Mouse (Mus musculus): ENCODE results near the gene Cox6b2.
A peak's percentile ranks its signal among the peaks of the same experiment; 100 is the strongest.

Cox6b2 gene

DNA sequence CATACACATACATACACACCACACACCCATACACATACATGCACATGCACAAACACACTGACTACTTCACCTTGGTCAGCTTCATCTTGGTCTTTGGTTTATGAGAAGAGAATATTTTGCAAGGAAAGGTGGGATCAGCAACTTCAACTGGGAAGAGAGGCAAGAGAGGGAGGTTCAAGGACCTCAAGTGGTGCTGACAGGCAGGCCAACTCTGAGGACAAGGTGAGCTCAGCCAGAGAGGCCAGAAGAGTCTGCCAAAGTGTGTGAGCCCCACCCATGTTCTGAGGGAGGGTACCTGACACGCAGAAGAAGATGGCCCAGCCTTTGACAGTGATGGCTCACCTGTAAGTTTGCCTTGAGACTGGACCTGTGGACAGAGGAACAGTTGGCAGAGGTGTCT lies 6.8 kb upstream of the Cox6b2 start:
- DNase-seq, result no peak

DNA sequence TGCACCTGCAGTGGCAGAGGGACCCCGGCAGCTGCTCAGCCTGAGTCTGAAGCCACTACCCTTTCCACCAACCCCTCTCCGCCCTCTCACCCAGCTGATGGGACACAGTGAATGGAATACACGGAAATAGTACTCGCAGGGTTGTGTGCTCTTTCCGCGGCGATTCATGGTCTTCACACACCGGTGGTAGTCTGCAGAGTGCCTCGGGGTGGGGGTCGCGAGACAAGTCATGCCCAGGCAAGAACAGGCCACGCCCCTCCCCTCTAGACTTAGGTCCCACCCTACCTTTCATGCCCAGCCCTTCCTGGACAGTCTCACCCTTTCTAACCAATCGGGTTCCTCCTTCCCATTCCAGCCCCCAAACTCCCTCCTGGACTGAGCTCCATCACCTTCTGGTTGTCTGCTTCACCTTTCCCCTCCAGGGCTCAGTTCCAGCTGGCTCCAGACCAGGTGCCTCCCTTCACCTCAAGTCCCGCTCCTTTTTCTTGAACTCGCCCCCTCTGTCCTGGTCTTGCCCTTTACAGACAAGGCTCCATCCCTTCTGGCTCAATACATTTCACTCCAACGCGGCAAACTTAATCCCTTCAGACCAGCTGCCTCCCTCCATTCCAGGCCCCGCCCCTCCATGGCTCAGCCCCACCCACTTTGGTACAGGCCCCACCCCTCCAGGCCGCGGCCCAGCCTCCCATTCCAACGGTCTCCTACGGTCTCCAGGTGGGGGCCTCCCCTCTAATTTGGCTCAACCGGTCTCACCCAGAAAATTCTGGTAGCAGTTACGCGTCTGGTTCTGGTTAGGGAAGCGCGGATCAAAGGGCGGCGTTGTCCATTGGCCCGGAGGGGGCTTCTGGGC lies 698 bp downstream of the Cox6b2 start:
- DNase-seq, result no peak

DNA sequence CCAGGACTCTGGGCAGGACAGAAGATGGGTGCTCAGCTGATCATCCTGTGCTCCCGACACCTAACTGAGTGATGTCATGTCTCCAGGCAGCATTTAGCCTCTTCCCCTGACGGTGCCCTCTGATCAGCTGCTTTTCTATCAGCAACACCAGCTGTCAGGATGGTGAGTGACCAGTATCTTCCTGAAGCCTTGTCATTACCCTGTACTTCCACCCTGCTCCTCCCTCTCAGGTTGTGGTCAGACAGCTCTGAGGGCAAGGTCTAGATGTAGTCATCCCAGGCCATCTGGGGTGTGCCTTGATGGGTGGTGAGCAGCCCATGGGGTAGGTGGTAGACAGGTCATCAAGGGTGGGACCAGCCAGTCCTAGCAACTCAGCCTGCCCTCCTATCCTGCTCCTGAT lies 3.7 kb downstream of the Cox6b2 start:
- DNase-seq, result no peak

DNA sequence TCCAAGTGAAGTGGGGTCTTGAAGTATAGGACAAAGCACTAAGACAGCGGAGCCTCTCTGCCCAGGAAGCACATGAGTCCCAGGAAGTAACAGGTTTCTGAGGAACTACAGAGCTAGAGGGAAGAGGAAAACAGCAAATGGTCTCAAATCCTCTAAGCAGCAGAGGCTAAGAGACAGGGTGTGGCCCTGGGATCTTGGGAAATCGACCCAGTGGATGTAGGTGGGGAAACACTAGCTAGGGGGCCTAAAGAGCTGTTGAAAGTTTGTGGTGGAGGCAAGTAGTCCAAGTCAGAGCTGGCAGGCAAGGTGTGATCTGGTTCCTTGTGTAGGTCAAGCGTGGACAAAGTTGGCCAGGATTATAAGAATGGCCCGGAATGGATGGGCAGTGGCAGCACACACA lies 4.6 kb downstream of the Cox6b2 start:
- DNase-seq, result no peak

DNA sequence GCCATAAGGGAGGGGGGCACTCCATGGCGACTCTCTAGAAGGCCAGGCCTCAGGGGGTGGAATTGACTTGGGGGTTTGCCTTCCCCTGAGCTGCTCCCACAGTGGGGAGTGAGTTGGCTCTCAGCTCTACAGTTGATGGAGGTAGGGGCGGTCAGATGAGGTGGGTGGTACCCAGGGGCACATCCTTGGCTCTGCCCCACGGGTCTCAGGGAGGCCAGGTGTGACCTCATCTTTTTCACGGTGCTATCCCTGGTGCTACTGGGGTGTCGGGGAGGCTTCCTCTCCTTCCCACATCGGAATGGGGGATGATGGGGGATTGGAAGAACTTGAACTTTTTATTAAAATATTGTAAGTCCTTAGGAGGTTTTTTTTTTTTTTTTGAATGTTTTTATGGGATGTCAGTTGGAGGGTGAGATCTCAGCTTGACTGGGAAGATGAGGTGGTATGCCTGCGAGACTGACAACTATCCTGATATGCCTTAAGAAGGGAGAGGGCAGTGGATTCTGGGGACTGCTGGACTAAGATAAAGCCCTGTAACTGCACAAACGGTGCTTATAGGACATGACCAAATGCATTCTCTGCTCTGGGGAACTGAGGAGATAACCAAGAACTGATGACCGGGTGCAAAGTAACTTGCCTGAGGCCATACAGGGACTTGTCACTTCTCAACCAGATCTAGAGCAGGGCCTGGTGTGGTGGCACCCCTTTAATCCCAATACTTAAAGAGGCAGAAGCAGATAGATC lies 5.6 kb downstream of the Cox6b2 start:
- DNase-seq, result no peak

DNA sequence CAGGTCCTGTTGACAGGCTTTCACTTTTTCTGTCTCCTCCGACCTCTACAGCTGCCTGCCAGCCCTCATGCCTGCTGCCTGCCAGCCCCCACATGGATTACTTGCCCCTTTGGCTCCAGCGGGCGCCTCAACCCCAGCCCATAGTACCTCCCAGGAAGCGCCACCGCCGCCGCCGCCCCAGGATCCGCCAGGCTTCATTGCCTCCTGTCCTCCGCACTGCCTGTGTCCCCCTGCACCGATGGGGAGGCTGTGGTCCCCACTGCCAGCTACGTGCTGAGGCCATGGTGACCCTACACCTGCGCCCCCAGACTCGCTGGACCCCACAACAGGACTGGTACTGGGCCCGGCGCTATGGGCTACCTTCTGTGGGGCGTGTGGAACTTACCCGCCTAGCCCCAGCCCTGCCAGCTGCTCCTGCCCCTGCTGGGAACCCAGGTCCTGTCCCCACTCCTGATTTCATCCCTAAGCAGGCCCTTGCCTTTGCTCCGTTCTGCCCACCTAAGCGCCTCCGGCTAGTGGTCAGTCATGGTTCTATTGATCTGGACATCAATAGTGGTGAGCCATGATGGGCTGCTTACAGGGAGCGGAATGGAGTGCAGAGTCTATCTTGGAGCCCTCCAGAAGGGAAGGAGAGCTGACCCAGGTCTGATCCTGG lies 6.4 kb downstream of the Cox6b2 start:
- DNase-seq, result no peak

DNA sequence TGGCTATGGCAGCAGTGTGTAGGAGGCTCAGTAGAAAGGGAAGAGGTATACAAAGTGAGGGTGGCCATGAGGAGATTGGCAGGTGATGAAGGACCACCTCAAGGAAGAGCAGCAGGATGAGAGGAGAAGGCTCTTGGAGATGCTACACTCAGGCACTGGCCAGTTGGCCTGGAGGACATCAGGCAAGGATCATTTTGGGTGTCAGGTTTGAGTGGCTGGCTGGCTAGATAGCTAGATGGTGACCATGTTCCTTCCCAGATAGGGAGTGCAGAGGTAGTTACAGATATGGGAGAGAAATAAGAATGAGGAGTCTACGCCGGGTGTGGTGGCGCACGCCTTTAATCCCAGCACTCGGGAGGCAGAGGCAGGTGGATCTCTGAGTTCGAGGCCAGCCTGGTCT lies 8.0 kb downstream of the Cox6b2 start:
- DNase-seq, result no peak

DNA sequence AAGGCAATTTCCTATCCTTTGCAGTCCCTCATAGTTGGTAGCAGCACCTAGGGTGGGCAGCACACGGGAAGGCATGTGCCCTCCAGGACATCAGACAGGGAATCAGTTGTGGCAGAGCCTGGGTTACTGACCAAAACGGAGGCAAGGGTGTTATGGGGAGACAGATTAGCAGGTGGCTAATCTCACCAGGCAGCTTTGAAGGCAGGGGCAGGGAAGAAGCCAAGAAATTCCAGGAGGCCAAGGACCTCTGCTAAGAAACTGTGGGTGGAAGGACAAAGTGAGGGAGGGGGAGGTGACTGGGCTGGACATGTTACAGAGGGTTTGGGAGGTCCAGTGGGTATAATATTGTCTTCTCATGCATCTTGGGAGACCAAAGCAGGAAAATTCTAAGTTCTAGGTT lies 9.5 kb downstream of the Cox6b2 start:
- DNase-seq, result no peak

DNA sequence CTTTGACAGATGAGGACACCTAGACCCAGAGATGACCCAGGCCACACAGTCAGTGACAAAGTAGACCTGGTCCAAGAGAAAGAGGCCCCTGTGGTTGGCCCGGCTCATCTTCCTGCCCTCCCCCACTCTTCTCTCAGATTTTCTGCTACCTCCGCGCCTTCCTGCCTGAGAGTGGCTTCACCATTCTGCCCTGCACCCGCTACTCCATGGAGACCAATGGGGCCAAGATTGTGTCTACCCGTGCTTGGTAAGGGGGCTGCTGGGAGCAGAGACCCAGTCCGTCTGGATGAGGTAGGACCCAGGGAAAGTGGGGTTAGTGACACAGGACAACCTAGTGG lies 10.4 kb downstream of the Cox6b2 start:
- peak; percentile 25 for DNase-seq

DNA sequence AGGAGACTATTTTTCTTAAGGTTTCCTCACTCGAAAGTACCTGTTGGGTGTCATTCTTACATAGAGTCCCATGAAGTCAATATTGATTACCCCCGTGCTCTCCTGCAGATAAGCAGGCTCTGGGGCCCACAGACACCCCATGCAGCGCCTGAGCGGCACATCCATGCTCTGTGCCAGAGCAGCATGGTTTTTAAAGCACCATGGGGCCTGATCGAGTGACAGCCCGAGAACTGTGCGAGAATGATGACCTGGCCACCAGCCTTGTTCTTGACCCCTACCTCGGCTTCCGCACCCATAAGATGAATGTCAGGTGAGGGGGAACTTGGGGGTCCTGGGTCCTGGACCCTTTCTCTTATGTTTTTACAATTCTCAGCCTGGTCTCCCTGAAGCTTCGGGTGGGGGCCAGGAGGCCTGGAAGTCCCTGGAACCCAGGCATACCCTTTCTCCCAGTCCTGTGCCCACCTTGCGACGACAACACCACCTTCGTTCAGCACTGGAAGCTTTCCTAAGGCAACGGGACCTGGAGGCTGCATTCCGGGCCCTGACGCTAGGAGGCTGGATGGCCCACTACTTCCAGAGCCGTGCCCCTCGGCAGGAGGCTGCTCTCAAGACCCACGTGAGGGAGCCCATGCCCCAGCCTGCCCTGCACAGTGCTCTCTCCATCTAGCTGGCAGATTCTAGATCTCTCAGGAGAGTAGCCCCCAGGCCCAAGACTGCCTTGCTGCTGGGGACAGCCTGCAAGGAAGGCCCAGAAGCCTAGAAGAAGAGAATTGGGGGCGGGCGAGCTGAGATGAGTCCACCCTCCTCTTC lies 11.0 kb downstream of the Cox6b2 start:
- peak; percentile 39 for DNase-seq

DNA sequence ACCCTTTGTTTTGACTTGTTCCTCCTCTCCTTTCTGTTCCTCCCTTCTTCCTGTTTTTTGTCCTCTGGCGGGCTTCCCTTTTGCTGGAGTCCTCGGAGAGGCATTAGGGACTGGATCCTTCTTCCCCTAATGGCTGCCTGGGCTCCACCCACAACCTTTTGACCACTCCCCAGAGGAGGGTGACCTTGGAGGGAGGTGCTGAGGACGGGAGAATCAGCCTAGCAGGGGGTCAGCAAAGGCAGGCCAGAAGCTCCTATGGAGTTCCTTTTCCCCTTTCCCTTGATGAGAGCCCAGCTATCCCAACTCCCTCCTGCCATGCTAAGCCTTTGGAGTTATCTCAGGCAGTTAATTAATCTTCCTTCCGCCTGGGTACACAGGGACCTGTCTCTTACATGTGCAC lies 11.7 kb downstream of the Cox6b2 start:
- DNase-seq, result peak; percentile 69

DNA sequence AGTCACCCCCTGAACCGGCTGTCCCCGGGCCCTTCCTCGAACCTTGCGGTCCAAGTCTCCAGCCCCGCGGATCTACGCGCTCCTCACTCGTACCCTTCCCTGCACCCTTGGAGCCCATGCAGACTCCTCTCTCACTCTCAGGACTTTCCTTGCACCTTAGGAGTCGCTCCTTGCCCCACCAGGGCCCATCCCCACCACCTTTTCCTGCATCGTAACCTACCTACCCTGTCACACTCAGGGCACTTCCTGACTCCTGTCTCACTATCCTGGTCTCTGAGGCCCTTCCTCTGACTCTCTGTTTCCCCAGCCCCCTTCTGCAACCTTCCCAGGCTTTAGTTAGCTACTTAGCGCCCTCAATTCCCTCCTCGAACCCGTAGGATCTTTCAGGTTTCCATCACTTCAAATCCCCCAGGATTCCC lies 12.6 kb downstream of the Cox6b2 start:
- no peak for DNase-seq

DNA sequence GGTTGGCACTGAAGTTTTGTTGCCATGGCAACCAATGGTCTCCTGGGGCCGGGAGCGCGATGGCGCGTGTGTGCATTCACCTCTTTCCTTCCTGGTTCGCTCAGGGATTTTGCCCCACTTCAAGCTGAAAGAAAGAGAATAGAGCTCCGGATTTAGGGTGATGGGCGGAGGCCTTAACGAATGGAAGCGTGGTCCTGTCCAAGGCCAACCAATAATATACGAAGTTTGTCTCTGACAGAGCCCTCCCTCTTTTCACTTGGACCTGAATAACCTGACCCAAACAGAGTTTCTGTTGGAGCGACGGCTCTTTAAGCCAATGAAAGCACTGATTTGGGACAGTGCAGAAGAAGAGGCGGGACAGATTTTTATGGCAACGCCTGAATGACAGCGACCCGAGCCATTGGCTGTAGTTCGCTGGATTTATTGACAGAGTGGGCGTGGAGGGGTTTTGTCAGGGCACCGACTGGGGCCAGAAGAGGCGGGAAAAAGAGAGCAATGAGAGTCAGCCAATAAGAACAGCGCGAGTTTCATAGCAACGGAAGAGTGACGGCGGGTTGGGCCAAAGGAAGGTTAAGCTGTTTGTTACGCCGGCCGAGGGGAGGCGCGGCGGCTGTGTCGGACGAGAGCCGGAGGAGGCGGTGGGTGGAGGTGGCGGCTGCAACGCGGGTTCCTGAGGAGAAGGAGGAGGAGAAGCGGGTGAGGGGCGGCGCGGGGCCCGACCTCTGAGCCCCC lies 13.2 kb downstream of the Cox6b2 start, which contains the start of gene Kmt5c:
Gene Kmt5c, plus strand, starts transcription at position 572 of the 732 bp plus-strand sequence.
- DNase-seq, result peak; percentile 98

DNA sequence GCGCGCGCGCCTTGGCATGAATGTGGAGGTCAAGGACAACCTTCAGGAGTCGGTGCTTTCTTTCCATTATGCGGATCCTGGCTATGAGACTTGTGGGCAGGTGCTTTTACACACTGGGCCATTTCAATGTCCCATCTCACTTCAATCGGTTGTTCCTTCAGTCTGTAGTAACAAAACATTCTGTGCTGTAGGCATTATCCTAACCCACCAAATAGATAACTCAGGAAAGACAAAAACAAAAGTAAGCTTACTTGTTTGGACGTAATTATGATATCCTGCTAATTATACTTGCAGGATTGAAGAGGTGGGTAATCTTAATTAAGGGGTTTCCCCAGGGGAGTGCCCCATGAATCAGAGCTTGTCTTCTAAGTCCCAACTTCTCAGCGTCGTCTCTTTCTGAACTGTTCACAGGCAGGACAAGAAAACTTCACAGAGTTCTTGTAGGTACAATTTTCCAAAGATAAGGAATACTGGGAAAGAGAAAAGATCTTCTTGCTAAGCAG lies 13.8 kb downstream of the Cox6b2 start:
- DNase-seq, result no peak

DNA sequence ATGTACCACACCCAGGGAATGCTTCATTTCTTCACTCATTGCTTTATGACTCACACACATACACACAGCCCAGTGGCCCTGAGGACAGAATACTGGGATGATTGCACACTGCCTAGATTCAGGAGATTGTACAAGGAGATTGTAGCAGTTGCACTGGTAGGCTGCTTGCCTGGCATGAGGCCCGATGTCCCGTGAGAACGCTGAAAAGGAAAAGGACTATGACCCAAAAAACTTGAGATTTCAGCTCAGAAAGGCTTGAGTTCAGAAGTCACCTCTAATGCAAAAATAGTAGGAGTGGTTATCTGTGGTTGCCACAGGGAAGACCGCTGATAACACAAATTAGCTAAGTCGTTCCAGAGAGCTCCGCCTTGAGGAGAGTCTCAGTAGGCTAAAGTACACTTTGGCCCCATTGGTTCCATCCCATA lies 19.9 kb downstream of the Cox6b2 start:
- no peak for DNase-seq

DNA sequence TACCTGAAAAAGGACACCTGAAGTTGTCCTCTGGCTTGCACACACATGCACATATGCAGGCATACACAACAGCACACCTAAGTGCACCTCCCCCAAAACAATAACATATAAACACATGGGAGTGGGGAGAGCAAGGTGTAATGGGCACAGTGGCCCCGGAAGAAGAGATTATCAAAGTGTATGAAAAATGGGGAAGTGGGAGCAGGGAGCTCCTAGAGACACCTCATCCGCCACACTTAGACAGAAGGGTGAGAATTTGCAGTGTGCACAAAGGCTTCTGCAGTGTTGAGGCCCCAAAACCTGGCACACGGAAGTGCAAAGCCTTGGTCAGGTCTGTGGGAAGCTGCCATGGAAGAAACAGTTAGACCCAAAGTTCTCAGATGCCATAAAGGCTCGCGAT lies 21.8 kb downstream of the Cox6b2 start:
- no peak for DNase-seq

DNA sequence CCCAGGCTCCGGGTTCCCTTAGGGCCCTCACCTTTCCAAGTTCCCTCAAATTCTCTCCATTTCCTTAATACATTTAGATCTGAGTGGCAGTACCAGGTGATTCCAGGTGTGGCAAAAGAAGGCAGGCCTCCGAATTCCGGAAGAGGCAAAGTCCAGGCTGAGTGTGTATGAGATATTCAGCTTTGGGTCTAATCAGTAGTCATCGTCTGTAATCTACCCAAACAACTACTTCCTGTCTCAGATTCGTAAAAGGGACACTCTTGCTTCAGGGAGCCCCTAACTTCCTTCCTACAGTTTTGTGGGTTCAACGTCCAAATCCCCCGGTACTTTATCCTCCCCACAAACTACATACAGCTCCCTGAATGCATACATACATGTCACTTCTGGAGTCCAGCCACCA lies 27.7 kb downstream of the Cox6b2 start, which contains the start of gene Tmem150b:
Gene Tmem150b, minus strand, starts transcription at position 81 of the 400 bp plus-strand sequence.
- DNase-seq, result no peak

DNA sequence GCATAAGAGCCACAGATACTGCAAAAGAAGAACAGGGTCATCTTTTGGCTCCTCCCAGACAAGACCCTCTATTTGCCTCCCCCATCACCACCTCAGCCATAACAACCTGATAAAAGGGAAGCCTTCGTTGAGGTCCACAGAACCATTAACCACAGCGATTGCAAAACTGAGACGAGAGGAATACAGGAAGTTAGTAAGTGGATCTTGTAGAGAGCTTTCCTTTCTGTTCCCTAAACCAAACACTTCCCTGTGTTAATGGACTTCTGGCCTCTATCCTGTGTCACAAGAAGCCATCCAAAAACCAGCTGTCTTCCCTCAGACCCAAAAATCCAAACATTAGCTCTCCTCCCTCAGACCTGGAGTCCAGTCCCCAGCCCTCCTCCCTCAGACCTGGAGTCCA lies 28.5 kb downstream of the Cox6b2 start:
- no peak for DNase-seq

DNA sequence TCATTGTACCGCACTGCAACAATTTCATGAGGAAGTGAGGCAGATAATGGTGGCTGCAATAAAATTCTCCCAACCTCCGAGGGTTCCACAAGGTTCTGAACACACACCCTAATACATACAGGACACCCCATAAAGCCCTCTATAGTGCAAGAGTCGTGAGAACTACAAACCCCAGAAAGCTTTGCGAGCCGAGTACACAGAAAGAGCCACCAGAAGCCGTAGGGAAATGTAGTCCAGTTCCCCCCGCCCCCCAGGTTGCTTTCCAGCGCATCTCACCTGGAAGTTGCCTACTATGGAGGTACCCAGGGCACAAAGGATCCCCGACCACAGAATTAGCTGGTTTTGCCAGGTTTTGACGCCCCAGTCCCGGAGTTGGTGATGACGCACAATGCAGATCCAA lies 29.4 kb downstream of the Cox6b2 start:
- DNase-seq, result peak; percentile 33

DNA sequence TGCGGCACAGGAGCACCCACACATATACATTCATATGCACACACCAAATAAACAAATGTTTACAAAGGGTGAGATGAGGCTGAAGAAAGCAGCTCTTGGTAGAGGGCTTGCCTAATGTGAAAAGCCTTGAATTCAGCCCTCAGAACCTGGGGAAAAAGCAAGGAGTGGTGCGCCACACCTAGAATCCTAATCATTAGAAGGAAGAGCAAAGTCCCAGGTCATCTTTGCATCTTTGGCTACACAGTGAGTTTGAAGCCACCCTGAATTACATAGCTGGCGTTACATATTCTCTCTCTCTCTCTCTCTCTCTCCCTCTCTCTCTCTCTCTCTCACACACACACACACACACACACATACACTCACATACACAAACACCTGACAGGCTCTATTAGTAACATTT lies 33.6 kb downstream of the Cox6b2 start:
- no peak for DNase-seq

DNA sequence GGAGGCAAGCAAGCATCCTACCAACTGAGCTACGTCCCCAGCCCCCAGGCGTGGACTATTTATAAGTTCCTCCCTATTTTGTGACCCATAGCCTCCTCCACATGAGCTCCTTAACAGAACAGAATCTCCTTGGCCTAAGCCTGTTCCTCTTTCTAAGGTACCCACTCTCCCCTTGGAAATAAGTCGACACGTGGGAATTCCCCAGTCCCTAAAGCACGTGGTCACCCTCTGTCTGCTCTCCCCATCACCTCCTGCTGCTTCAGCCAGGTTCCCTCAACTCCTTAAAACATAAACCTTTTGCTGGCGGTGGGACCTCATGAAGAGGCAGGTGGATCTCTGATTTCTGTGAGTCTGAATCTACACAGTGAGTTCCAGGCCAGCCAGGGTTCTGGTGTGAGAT lies 35.9 kb downstream of the Cox6b2 start:
- no peak for DNase-seq

DNA sequence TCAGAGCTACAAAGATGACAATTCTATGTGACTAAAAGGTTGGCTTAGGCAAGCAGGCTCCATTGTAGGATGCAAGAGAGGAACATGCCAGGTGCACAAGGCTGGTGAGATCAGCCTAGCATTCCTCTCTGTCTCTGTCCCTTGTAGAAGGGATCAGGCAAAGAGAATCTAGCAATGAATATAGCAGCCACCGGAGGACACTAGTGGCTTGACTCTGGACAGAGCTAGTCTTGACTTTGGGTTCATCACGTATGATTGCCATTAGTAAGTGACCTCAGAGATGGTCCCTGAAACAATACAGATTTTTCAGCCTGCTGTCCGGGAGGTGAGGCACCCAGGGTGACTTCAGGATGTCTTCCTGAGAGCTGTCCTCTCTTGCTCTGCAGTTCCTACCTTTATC lies 40.3 kb downstream of the Cox6b2 start:
- DNase-seq, result no peak

All from cerebellum, adult 11 months (tissue).